Mouse (Mus musculus) megakaryocyte, embryonic 14.5 days (primary cell): ENCODE measurements around the gene Nxpe4. TPM values are rescaled to one million over a fixed set of nuclear protein-coding genes. Genes with fewer than 3 reads are reported as not detected.

Experiments
- H3K27me3 ChIP-seq: replicated peaks from 2 replicates; pipeline ENCODE3; 2012; ENCODE audit warnings: inconsistent platforms
- H3K36me3 ChIP-seq: replicated peaks from 2 replicates; pipeline ENCODE3; 2012; ENCODE audit warnings: low read length, inconsistent platforms, mixed read lengths
- H3K4me1 ChIP-seq: 2 replicates; pipeline ENCODE4 v1.6.1; 2012; ENCODE audit warnings: inconsistent platforms
- H3K4me3 ChIP-seq: replicated peaks from 2 replicates; pipeline ENCODE3; 2012; ENCODE audit warnings: moderate library complexity, mild to moderate bottlenecking, inconsistent platforms
- H3K9me3 ChIP-seq: 2 replicates; pipeline ENCODE4 v1.6.1; 2012; ENCODE audit warnings: inconsistent platforms
- FLI1 ChIP-seq: IDR thresholded peaks from 2 replicates; pipeline ENCODE4 v1.6.1; 2012; ENCODE audit warnings: low read length, inconsistent platforms, mixed read lengths
- GATA1 ChIP-seq: IDR thresholded peaks from 3 replicates; pipeline ENCODE4 v1.6.1; 2012; ENCODE audit warnings: mixed read lengths, low read length, inconsistent platforms, borderline replicate concordance
- polyA plus RNA-seq: library from polyadenylated mRNA; stranded (reverse); fragments of >175 nt; gene quantifications from 2 replicates; pipeline ENCODE4 v1.2.3, GENCODE M21; 2012; ENCODE audit warnings: low replicate concordance; ENCODE audit not compliant: insufficient read depth

Gene Nxpe4
- polyA plus RNA-seq, 1 experiment = 0.07 TPM

DNA sequence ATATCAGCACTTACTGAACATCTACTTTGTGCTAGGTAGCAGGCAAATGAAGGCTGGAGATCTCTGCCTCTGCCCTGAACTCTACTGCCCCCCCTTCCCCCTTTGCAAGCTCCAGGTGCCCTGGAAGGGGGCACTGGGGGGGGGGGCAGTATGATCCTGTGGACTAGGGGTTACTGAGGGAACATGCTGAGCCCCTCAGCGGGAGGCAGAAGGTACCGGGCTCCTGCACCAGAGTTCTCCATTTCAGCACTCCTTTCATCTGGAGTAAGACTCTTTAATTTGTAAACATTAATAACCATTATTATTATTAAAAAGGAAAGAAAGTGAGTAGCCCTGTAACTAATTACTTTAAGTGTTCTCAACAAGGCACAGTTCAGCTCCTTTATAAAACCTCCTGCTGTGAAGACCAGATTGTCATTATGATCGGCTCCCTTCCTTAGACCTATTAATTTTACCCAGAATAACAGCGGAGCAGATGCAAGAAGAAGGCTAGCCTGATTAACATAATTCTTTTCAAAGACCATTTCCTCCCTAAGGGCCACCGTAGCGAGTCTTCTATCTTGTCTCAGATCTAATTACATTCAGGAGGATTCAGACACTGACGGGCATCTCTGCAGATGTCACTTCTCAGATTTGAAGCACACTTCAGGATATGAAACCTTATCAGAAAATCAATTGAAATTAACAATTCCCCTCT lies 21.0 kb downstream of the Nxpe4 start:
- Histone ChIP-seq H3K9me3 (no peaks in the 10 kb centered on the region), H3K4me1 (no peaks in the 10 kb centered on the region; the same call in 1 of the 2 replicates), H3K4me3 (no peak overlapping the region), H3K36me3 (no peaks in the 10 kb centered on the region), H3K27me3 (no peaks in the 10 kb centered on the region)
- no peak for TF ChIP-seq GATA1
- TF ChIP-seq FLI1 = no peak

DNA sequence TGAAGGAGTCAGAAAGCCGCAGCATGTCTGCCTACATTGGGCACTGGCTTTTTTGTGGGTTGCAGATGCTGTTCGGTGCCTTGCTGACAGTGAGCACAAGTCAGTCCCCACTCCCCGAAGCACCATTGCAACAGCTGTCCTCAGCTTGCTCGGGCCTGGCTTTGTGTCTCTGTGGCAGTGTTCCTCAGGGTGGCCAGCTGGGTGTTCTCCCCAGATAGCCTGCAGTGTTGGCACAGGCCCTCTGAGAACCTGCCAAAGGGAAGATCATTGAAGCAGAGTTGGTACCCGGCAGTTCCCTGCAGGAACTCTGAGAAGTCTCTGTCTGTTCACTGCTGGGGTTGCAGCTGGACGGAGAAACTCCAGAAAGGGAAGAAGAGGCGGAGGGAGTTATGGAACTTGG lies 22.5 kb downstream of the Nxpe4 start:
- Histone ChIP-seq H3K36me3 (no peaks in the 10 kb centered on the region), H3K27me3 (no peaks in the 10 kb centered on the region), H3K4me3 (no peak overlapping the region), H3K9me3 (no peaks in the 10 kb centered on the region), H3K4me1 (no peaks in the 10 kb centered on the region; the same call in 1 of the 2 replicates)
- TF ChIP-seq FLI1 (no peak), GATA1 (no peak)

DNA sequence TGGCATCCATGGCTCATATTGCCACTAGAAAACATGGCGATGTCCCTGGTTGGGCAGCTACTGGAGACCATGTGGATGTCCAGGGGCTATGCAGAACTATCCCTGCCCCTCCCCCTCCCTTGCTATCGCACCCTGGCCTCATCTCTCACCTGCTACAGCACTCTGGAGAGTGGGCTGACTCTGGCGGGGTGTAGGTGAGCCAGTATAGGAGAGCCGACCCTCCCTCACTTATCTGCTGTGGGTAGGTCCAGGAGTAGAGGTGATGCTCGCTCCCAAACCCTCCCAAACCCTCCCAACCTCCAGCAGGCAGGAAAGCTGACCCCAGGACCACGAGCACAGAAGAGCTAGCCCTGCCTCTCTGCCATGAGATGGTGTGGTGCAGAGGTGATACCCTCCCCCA lies 27.0 kb downstream of the Nxpe4 start:
- H3K9me3 ChIP-seq = no peaks in the 10 kb centered on the region
- H3K36me3 ChIP-seq = no peaks in the 10 kb centered on the region
- H3K4me3 ChIP-seq = no peak overlapping the region
- TF ChIP-seq FLI1 (no peak), GATA1 (no peak)
- no peaks in the 10 kb centered on the region for H3K27me3 ChIP-seq
- no peaks in the 10 kb centered on the region; the same call in 1 of the 2 replicates for H3K4me1 ChIP-seq

DNA sequence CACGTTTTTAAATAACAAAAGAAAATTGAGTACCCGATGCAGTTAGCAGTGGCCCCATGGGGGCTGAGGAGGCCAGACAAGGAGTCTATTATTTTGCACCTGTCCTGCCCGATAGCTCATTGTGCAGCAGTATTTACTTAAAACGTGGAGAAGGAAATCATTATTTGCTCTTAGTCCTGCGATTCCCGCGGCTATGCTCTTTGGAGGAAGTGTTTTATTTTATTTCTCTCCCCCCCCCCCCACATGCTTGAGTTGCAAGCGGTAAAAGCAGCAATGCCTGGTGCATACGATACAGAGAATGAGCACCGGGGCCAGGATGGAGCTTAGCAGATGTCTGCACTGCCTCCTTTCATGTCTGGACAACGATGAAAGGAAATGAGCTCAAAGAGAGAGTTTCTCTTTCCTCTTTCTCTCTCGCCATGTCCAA lies 35.6 kb downstream of the Nxpe4 start:
- Histone ChIP-seq H3K36me3 (no peaks in the 10 kb centered on the region), H3K4me3 (no peak overlapping the region), H3K9me3 (peaks cover 10% of the 10 kb centered on the region; the same call in 1 of the 2 replicates), H3K4me1 (no peaks in the 10 kb centered on the region), H3K27me3 (no peaks in the 10 kb centered on the region)
- TF ChIP-seq GATA1 (no peak), FLI1 (no peak)

DNA sequence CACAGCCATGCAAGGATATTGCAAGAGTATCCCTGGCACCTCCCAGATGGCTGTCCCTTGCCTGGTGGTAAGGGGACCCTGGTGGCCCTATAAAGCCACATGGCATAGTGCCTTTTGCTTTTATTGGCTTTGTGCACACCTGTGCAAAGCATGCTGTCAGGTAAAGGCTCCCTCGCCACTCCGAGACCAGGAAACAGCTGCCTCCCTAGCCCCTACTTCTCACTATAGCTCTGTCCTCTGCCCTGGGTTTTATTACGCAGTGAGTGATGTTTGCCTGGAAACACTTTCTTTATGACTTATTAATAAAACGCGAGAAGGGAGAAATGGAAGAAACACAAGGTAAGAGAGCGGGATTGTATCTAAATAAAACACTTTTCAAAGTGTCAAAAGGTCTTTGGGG lies 49.1 kb downstream of the Nxpe4 start:
- Histone ChIP-seq H3K27me3 (no peaks in the 10 kb centered on the region), H3K36me3 (no peaks in the 10 kb centered on the region), H3K4me3 (no peak overlapping the region), H3K9me3 (no peaks in the 10 kb centered on the region), H3K4me1 (no peaks in the 10 kb centered on the region)
- TF ChIP-seq GATA1 (no peak), FLI1 (no peak)

DNA sequence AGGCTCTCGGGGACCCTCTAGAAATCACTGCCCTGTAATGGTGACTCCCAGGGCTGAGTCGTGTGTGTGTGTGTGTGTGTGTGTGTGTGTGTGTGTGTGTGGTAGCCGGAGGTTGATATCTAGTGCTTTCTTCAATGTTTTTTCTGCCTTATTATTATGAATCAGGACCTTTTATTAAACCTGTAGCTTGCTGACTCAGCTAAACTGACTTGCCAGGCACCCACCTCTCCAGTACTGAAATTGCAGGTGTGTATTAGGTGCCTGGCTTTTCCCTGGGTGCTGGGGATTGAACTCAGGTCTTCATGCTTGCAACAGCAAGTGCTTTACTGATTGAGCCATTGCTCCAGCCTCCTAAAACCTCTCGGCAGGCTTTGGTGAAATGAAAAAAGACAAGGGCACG lies 50.1 kb downstream of the Nxpe4 start:
- Histone ChIP-seq H3K4me1 (no peaks in the 10 kb centered on the region), H3K27me3 (no peaks in the 10 kb centered on the region), H3K4me3 (no peak overlapping the region), H3K36me3 (no peaks in the 10 kb centered on the region), H3K9me3 (no peaks in the 10 kb centered on the region)
- no peak for TF ChIP-seq FLI1
- no peak for TF ChIP-seq GATA1

DNA sequence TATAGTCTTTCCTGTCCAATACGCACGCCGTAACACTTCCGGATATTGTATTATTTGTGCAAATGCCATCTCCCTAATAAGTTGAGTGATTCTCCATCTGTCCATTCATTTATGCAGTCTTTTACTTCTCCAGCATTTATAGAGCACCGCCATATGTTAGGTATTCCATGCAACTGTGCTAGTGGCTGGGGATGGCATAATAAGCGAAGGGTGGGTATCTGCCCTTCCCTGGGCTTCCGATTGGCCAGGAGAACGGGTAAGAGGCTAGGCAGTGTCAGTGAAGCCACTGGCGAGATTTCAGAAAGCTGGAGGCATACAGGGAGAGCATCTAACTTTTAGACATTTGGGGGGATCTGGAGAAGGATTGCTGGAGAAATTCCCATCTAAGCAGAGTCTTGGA lies 52.9 kb downstream of the Nxpe4 start:
- TF ChIP-seq GATA1 = no peak
- no peak for TF ChIP-seq FLI1
- H3K9me3 ChIP-seq = no peaks in the 10 kb centered on the region
- no peak overlapping the region for H3K4me3 ChIP-seq
- H3K4me1 ChIP-seq = no peaks in the 10 kb centered on the region
- no peaks in the 10 kb centered on the region for H3K27me3 ChIP-seq
- H3K36me3 ChIP-seq = no peaks in the 10 kb centered on the region

DNA sequence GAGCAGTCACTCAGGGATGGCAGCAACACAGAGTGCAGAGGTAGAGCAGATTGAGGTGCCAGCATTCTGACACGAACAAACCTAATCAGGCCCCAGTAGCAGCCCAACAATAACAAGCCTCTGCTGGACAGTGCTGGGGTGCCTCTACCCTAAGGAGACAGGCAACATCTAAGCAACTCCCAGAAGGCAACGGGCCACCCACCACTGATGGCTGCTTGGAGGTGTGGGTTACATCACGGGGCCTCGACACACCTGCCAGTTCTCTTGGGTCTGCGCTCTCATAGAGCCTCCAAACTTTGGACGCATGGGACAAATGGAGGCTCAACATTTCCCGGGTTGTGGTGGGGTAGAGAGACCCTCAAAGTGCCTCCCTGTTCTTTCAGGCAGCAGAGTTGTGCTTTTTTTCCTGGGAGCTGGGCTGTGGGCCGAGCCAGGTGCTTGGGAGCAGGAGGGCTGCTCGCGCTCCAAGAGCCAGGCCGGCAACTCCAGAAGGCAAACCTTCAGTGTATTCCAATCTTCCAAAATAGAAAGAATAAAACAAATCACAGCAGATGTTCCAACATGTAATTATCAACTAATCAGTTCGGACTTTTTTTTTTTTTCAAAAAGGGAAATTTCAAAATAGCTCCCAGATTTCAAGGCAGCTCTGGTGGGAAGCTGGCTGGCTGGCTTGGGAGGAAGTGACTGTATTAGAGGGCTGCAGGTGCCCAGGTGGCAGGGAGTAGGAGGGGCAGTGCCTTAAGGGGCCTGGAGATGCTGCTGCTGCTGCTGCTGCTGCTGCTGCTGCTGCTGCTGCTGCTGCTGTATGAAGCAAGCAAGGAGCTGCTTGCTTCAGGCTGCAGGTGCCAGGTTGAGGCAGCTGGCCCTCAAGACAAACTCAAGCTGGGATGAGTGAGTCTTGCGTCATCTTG lies 54.5 kb downstream of the Nxpe4 start:
- no peak overlapping the region for H3K4me3 ChIP-seq
- TF ChIP-seq FLI1 = no peak
- no peak for TF ChIP-seq GATA1

DNA sequence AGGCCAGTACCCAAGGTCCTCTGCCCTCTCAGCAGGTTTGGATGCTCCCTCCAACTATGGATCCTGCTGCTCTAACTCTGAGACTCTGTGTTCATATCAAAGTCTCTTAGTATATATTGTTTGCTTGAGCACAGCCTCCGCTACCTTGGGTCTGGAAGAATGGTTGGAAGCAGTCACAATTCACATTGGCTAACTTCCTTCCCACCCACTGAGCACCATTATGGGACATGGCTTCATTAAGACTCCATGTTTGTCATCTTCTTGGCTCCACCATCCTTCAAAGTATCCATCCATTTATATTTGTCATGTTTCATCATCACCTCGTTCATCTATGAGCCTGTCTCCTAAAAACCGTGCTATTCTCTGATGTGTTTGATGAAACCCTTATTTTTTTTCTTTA lies 68.9 kb downstream of the Nxpe4 start:
- no peaks in the 10 kb centered on the region for H3K36me3 ChIP-seq
- H3K4me1 ChIP-seq = no peaks in the 10 kb centered on the region
- peaks cover 2% of the 10 kb centered on the region for H3K27me3 ChIP-seq
- H3K4me3 ChIP-seq = no peak overlapping the region
- TF ChIP-seq GATA1 (no peak), FLI1 (no peak)
- no peaks in the 10 kb centered on the region for H3K9me3 ChIP-seq

More for the DNA sequence above, 54.5 kb downstream of the Nxpe4 start:
- peaks cover 2% of the 10 kb centered on the region for H3K27me3 ChIP-seq
- H3K36me3 ChIP-seq = no peaks in the 10 kb centered on the region
- no peaks in the 10 kb centered on the region for H3K9me3 ChIP-seq
- no peaks in the 10 kb centered on the region for H3K4me1 ChIP-seq

DNA sequence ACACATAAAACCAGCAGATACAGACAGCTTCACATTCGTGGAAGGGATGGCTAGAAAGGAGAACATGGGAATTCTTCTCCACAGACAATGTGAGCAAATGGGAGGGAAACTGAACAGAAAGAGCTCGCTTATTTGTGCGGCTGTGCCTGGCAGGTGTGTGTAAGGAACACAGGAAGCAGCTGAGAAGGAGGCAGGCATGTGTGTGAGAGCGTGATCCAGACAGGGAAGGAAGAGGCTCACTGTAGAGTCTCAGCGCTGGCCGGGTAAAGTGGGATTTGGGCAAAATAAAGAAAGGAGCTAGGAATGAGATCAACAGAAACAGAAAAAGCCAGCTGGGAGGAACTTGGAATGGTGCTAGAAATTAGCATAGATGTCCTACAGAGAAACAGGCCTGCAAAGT lies 74.6 kb downstream of the Nxpe4 start:
- Histone ChIP-seq H3K36me3 (no peaks in the 10 kb centered on the region), H3K27me3 (peaks cover 5% of the 10 kb centered on the region), H3K4me3 (no peak overlapping the region), H3K4me1 (no peaks in the 10 kb centered on the region), H3K9me3 (0 out of 2 replicates have a peak, but pooled peaks cover 11% of the 10 kb centered on the region)
- no peak for TF ChIP-seq GATA1
- no peak for TF ChIP-seq FLI1
